Mouse (Mus musculus) MEL (cell line): Measurements from ENCODE around the gene Prkaa1. TPM values are rescaled to one million over a fixed set of nuclear protein-coding genes. Genes with fewer than 3 reads are reported as not detected.

Source experiments
- DNase-seq: peaks from one replicate; pipeline ENCODE4 v3.0.0; 2011; ENCODE audit warnings: low read depth, low spot score
- H3K27ac ChIP-seq: 2 replicates; pipeline ENCODE4 v1.5.1; 2012; ENCODE audit warnings: low read depth, mild to moderate bottlenecking, control low read depth, low read length, moderate library complexity; ENCODE audit not compliant: control insufficient read depth
- H3K27me3 ChIP-seq, 2 experiments: fragments of 150-350 bp in 1 of 2; sonication (generic) in 1 of 2; 2 replicates each; pipeline ENCODE4 v1.6.1; 2012; ENCODE audit warnings: low read length in 2 of 2, mild to moderate bottlenecking in 2 of 2, improper control_type of control experiment in 1 of 2, moderate library complexity in 1 of 2; ENCODE audit not compliant: insufficient read depth in 2 of 2, control insufficient read depth in 1 of 2
- H3K36me3 ChIP-seq, 2 experiments: 2 replicates each; pipeline ENCODE4 v1.6.1; 2012 to 2014; ENCODE audit warnings: low read length in 2 of 2, improper control_type of control experiment in 1 of 2, inconsistent platforms in 1 of 2, mild to moderate bottlenecking in 1 of 2; ENCODE audit not compliant: insufficient read depth in 2 of 2, control insufficient read depth in 1 of 2
- H3K4me1 ChIP-seq, 2 experiments: fragments of 150-350 bp in 1 of 2; sonication (generic) in 1 of 2; 2 replicates each; pipeline ENCODE4 v1.6.1; 2012; ENCODE audit warnings: low read length in 2 of 2, improper control_type of control experiment in 1 of 2, mild to moderate bottlenecking in 1 of 2; ENCODE audit not compliant: insufficient read depth in 2 of 2, control insufficient read depth in 1 of 2
- H3K4me3 ChIP-seq, 2 experiments: fragments of 150-350 bp in 1 of 2; sonication (generic) in 1 of 2; 2 replicates each; pipeline ENCODE4 v1.5.1; 2012; ENCODE audit warnings: low read depth in 2 of 2, low read length in 2 of 2, mild to moderate bottlenecking in 2 of 2, moderate library complexity in 2 of 2, control low read depth in 1 of 2, improper control_type of control experiment in 1 of 2; ENCODE audit not compliant: control insufficient read depth in 1 of 2, insufficient read depth in 1 of 2
- H3K79me2 ChIP-seq: 2 replicates; pipeline ENCODE4 v1.6.1; 2012; ENCODE audit warnings: mild to moderate bottlenecking, low read length, moderate library complexity; ENCODE audit not compliant: control insufficient read depth, poor library complexity, insufficient read depth
- H3K9ac ChIP-seq: 2 replicates; pipeline ENCODE4 v1.6.1; 2012; ENCODE audit warnings: low read depth, mild to moderate bottlenecking, control low read depth, low read length, moderate library complexity; ENCODE audit not compliant: control insufficient read depth, poor library complexity, severe bottlenecking
- H3K9me3 ChIP-seq: fragments of 150-350 bp; sonication (generic); replicated peaks from 2 replicates; pipeline ENCODE4 v1.6.1; 2012; ENCODE audit warnings: mild to moderate bottlenecking, low read length, improper control_type of control experiment, moderate library complexity; ENCODE audit not compliant: insufficient read depth
- BHLHE40 ChIP-seq: IDR thresholded peaks from 2 replicates; pipeline ENCODE4 v1.6.1; 2012; ENCODE audit warnings: low read depth, mild to moderate bottlenecking, inconsistent platforms, low read length, improper control_type of control experiment, borderline replicate concordance
- CHD1 ChIP-seq: IDR thresholded peaks from 2 replicates; pipeline ENCODE4 v1.6.1; 2012; ENCODE audit warnings: low read depth, mild to moderate bottlenecking, inconsistent platforms, low read length, improper control_type of control experiment
- CHD2 ChIP-seq: IDR thresholded peaks from 2 replicates; pipeline ENCODE4 v1.6.1; 2011; ENCODE audit warnings: low read length, improper control_type of control experiment
- CTCF ChIP-seq, 3 experiments: IDR thresholded peaks in 2 of 3; conservative IDR thresholded peaks in 1 of 3; 2 replicates each; pipeline ENCODE4 v1.5.1; 2011 to 2012; ENCODE audit warnings: low read length in 3 of 3, low read depth in 2 of 3, mild to moderate bottlenecking in 2 of 3, improper control_type of control experiment in 1 of 3, inconsistent platforms in 1 of 3, mixed read lengths in 1 of 3, moderate library complexity in 1 of 3; ENCODE audit not compliant: control insufficient read depth in 1 of 3, insufficient read depth in 1 of 3, poor library complexity in 1 of 3, severe bottlenecking in 1 of 3
- ETS1 ChIP-seq: IDR thresholded peaks from 2 replicates; pipeline ENCODE4 v1.6.1; 2012; ENCODE audit warnings: low read depth, mild to moderate bottlenecking, inconsistent platforms, low read length, improper control_type of control experiment, moderate library complexity
- GABPA ChIP-seq: IDR thresholded peaks from 2 replicates; pipeline ENCODE4 v1.6.1; 2012; ENCODE audit warnings: low read depth, mild to moderate bottlenecking, inconsistent platforms, low read length, improper control_type of control experiment, moderate library complexity
- HCFC1 ChIP-seq: IDR thresholded peaks from 2 replicates; pipeline ENCODE4 v1.6.1; 2012; ENCODE audit warnings: low read depth, mild to moderate bottlenecking, inconsistent platforms, low read length, improper control_type of control experiment, moderate library complexity
- JUND ChIP-seq: IDR thresholded peaks from 2 replicates; pipeline ENCODE4 v1.6.1; 2011; ENCODE audit warnings: low read depth, mild to moderate bottlenecking, improper control_type of control experiment, low read length
- KAT2A ChIP-seq: conservative IDR thresholded peaks from 2 replicates; pipeline ENCODE4 v1.6.1; 2012; ENCODE audit warnings: low read depth, low read length, improper control_type of control experiment, inconsistent platforms
- MAFK ChIP-seq: IDR thresholded peaks from 2 replicates; pipeline ENCODE4 v1.6.1; 2011; ENCODE audit warnings: low read depth, mild to moderate bottlenecking, low read length, improper control_type of control experiment, borderline replicate concordance
- MAX ChIP-seq: IDR thresholded peaks from 2 replicates; pipeline ENCODE4 v1.6.1; 2011; ENCODE audit warnings: low read length, improper control_type of control experiment
- MEF2A ChIP-seq: IDR thresholded peaks from 2 replicates; pipeline ENCODE4 v1.6.1; 2014; ENCODE audit warnings: low read depth, mild to moderate bottlenecking, inconsistent platforms, low read length, improper control_type of control experiment; ENCODE audit not compliant: poor library complexity, insufficient replicate concordance, severe bottlenecking; ENCODE audit errors: extremely low read depth
- MXI1 ChIP-seq: IDR thresholded peaks from 2 replicates; pipeline ENCODE4 v1.6.1; 2011; ENCODE audit warnings: mild to moderate bottlenecking, low read depth, low read length, improper control_type of control experiment
- MYC ChIP-seq: IDR thresholded peaks from 2 replicates; pipeline ENCODE4 v1.6.1; 2011; ENCODE audit warnings: low read depth, mild to moderate bottlenecking, low read length, improper control_type of control experiment, moderate library complexity
- NELFE ChIP-seq: IDR thresholded peaks from 2 replicates; pipeline ENCODE4 v1.6.1; 2011; ENCODE audit warnings: low read depth, low read length, improper control_type of control experiment
- NRF1 ChIP-seq: IDR thresholded peaks from 2 replicates; pipeline ENCODE4 v1.6.1; 2014; ENCODE audit warnings: low read depth, mild to moderate bottlenecking, inconsistent platforms, low read length, improper control_type of control experiment, moderate library complexity; ENCODE audit not compliant: poor library complexity, insufficient read depth, severe bottlenecking
- POLR2A ChIP-seq, 2 experiments: IDR thresholded peaks; 2 replicates each; pipeline ENCODE4 v1.6.1; 2011 to 2012; ENCODE audit warnings: low read length in 2 of 2, mild to moderate bottlenecking in 2 of 2, control low read depth in 1 of 2, improper control_type of control experiment in 1 of 2, low read depth in 1 of 2, moderate library complexity in 1 of 2; ENCODE audit not compliant: control insufficient read depth in 1 of 2, insufficient read depth in 1 of 2, poor library complexity in 1 of 2
- POLR2AphosphoS2 ChIP-seq: IDR thresholded peaks from 2 replicates; pipeline ENCODE4 v1.6.1; 2011; ENCODE audit warnings: low read length, improper control_type of control experiment
- POLR2AphosphoS5 ChIP-seq: IDR thresholded peaks from 2 replicates; pipeline ENCODE4 v1.6.1; 2012; ENCODE audit warnings: low read depth, borderline replicate concordance, mild to moderate bottlenecking, inconsistent platforms, low read length, moderate library complexity, mixed read lengths
- SIN3A ChIP-seq: IDR thresholded peaks from 2 replicates; pipeline ENCODE4 v1.6.1; 2012; ENCODE audit warnings: low read length, improper control_type of control experiment, inconsistent platforms
- SMC3 ChIP-seq: IDR thresholded peaks from 2 replicates; pipeline ENCODE4 v1.6.1; 2011; ENCODE audit warnings: low read depth, low read length, improper control_type of control experiment
- TAL1 ChIP-seq: IDR thresholded peaks from 2 replicates; pipeline ENCODE4 v1.6.1; 2012; ENCODE audit warnings: mild to moderate bottlenecking, inconsistent platforms, low read length, moderate library complexity, mixed read lengths
- TBP ChIP-seq: IDR thresholded peaks from 2 replicates; pipeline ENCODE4 v1.8.0; 2011; ENCODE audit warnings: low read depth, low read length, improper control_type of control experiment
- TCF12 ChIP-seq: IDR thresholded peaks from 2 replicates; pipeline ENCODE4 v1.6.1; 2014; ENCODE audit warnings: low read depth, mild to moderate bottlenecking, inconsistent platforms, low read length, improper control_type of control experiment, moderate library complexity
- UBTF ChIP-seq: IDR thresholded peaks from 2 replicates; pipeline ENCODE4 v1.6.1; 2012; ENCODE audit warnings: low read depth, mild to moderate bottlenecking, inconsistent platforms, low read length, improper control_type of control experiment, moderate library complexity, borderline replicate concordance; ENCODE audit not compliant: insufficient read depth
- ZNF384 ChIP-seq: IDR thresholded peaks from 2 replicates; pipeline ENCODE4 v1.6.1; 2012; ENCODE audit warnings: low read depth, mild to moderate bottlenecking, inconsistent platforms, low read length, improper control_type of control experiment
- polyA plus RNA-seq, 2 experiments: library from polyadenylated mRNA; stranded (reverse) in 1 of 2; unstranded in 1 of 2; fragments of >175 nt in 1 of 2; fragments of >200 nt in 1 of 2; gene quantifications; 2 replicates each; pipeline versions ENCODE4 v1.2.1 to v1.2.4; 2012; ENCODE audit warnings: low replicate concordance in 2 of 2, low read depth in 1 of 2; ENCODE audit not compliant: insufficient read length in 2 of 2, insufficient read depth in 1 of 2, missing spikeins in 1 of 2
- total RNA-seq: library from RNA; depleted of rRNA; stranded (reverse); fragments of 300-350 nt; gene quantifications from 2 replicates; pipeline ENCODE4 v1.2.3, GENCODE M21; 2012

The Prkaa1 gene
- total and polyA plus RNA-seq, 3 experiments: 18.3 to 23.0 TPM; not detected in 1

DNA sequence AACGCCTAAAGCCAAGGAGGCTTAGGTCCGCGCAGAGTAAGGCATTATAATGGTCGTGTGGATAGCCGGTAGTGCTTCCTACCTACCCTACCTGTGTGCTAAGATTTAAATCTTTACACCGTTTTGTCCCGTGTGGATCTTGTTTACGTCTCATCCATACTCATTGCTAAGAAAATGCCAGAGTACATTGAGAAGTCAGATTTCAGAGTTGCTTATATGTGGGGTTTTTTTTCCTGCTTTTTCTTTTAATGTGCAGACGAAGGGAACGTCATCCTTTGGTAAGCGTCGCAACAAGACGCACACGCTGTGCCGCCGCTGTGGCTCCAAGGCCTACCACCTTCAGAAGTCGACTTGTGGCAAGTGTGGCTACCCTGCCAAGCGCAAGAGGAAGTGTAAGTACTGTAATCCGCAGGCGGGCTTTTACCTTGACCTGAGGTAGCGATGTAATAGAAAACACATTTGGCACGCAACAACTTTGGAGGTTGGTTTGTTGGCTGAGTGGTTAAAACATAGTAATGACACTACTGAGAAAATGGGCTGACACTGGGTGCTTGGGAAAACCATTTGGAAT, 26.5 kb upstream of the Prkaa1 start:
- peak overlapping the region; percentile 83 for H3K27ac ChIP-seq
- H3K4me1 ChIP-seq: peaks cover 2 to 16% of the 10 kb centered on the region in 2 experiments; a peak in 3 of 4 replicates
- no peaks in the 10 kb centered on the region for H3K27me3 ChIP-seq
- peaks cover 36% of the 10 kb centered on the region for H3K79me2 ChIP-seq
- peak overlapping the region; percentile 96 for H3K9ac ChIP-seq
- DNase-seq: peak; percentile 51
- TF ChIP-seq UBTF (0 out of 2 replicates have a peak, but pooled peaks have one; percentile 27), TBP (no peak), MEF2A (no peak), MAX (no peak; the same call in 1 of the 2 replicates), GABPA (no peak), MXI1 (peak; percentile 36; the same call in 1 of the 2 replicates), KAT2A (no peak), CTCF (IDR thresholded peaks at IDR 0.05 in 2 of 3, conservative IDR thresholded peaks at IDR 0.05 in 1 of 3; ENCODE audit: control insufficient read depth in 1 of 3, insufficient read depth in 1 of 3, low read depth in 2 of 3, low read length in 3 of 3, poor library complexity in 1 of 3, severe bottlenecking in 1 of 3) (no peak), POLR2AphosphoS2 (0 out of 2 replicates have a peak, but pooled peaks have one; percentile 0), ZNF384 (no peak), SIN3A (no peak), POLR2A (IDR thresholded peaks at IDR 0.05; ENCODE audit: control insufficient read depth in 1 of 2, insufficient read depth in 1 of 2, low read depth in 1 of 2, low read length in 2 of 2, poor library complexity in 1 of 2) (peak in 1 of 2 experiments; percentile 31; a peak in 2 of 4 replicates), MYC (no peak), TAL1 (no peak), CHD2 (no peak), CHD1 (peak; percentile 85; the same call in 1 of the 2 replicates), MAFK (no peak), BHLHE40 (no peak), JUND (0 out of 2 replicates have a peak, but pooled peaks have one; percentile 1), NELFE (no peak), TCF12 (no peak), ETS1 (no peak), HCFC1 (no peak), SMC3 (no peak), POLR2AphosphoS5 (no peak), NRF1 (no peak)
- peak overlapping the region; percentile 85 to 97 for H3K4me3 ChIP-seq
- H3K9me3 ChIP-seq: no peaks in the 10 kb centered on the region
- H3K36me3 ChIP-seq: peaks cover 25 to 37% of the 10 kb centered on the region in 2 experiments
